Mouse (Mus musculus): ENCODE results near the gene Trak2.
"Not testable (repeated sequence)": the region's sequence is repeated elsewhere in the genome, so short reads cannot be mapped to it uniquely, and the experiment has no call there.

Trak2 gene

DNA sequence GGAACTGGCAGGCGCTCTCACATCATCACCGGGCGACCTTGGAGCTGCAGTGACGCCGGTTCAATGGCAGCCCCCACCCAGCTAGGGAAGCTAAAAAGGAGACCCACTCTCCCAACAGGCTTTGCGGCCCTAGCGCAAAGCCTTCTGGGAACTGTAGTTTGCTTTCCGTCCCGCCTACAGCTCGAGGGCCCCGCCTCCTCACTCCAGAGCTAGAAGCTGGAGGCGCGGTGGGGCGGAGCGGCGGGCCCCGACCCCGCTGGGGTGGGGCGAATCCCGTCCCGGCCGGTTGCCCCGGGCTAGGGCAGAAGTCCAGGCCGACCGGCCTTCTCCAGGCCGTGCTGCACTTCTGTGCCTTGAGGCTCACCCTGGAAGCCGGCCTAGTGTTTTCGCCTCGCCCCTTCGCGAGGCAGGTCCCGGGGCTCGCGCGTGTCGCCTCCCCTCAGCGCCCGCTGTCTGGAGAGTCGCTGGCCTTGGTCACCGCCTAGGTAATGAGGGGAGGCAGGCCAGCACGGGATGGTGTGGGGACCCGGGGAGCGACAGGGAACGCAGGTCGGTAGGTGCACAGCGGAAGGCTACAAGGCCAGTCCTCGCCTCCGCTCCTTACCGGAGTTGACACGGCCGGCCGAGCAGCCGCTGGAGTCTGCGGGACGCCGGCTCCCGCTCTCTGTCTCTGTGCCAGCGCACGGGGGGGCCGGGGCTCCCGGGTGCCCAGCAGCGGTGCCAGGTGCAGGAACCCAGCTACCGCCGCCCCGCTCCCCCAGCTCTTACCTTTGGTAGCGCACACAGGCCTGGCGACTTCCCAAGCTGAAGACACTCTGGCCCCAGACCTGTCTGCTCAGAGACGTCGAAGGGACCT, at the start of gene Trak2, which contains the start of gene Stradb:
Trak2 (minus strand) TSS at position 65 of the 856 bp plus-strand sequence.
Stradb (plus strand) TSS at position 157 of the 856 bp plus-strand sequence.
- DNase-seq (ENCODE audit: low spot score), result peak; percentile 77

DNA sequence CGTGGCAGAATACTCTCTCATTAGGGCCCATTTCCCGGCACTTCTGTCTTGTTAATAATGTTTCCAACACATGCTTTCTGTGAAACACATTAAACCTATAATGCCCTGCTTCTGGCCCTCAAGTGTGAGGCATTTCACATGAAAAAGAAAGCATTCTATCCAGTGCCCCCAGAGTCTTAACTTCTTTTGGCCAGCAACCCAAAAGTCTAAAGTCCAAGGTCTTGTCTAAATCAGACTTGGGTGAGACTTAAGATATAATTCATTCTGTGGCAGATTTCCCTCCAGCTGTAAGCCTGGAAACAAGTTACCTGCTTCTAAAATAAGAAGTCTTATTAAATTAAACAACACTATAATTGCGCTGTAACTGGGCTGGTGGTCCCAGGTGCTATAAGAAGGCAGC, 48.3 kb upstream of the Trak2 start:
- DNase-seq (ENCODE audit: low spot score), result no peak

- no peak for DNase-seq (ENCODE audit: low spot score)
Measured at GRCm38 (mm10) chr1:59009250-59009649, 36.0 kb upstream of the Trak2 start.

DNA sequence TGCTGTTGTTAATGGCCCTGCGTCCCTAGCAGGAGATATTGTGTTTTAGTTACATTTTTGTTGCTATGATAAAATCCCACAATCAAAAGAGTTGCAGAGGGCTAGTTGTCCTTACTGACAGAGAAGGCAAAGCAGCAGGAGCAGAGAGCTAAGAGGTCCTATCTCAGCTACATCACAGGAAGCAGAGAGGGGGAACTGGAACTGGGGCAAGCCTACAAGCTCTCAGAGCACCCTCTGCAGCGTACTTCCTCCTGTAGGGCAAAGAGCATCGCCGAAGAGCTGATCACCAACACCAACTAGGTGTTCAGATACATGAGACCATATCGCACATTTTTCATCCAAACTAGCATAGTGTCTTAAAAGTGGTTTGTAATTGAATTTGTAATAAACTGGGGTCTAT, 22.1 kb upstream of the Trak2 start:
- no peak for DNase-seq (ENCODE audit: low spot score)

DNA sequence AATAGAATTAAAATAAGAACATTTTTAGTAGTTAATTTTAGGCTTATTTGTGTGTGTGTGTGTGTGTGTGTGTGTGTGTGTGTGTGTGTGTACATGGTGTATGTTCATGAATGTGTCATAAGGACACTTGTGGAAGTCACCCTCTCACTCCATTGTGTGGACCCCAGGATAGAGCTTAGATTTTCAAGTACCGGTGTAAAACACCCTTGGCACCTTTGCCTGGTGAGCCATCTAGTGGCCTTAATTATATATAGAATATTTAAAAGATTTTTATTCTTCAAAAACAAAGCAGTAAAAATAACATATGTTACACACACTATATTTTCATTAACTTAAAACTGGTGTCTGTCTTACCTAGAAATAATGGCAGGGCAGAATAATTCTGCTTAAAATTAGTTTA, 20.5 kb upstream of the Trak2 start:
- no peak for DNase-seq (ENCODE audit: low spot score)

- no peak for DNase-seq (ENCODE audit: low spot score)
Measured at GRCm38 (mm10) chr1:58993144-58993543, 19.9 kb upstream of the Trak2 start.

GRCm38 (mm10) chr1:58984586-58984985, 11.4 kb upstream of the Trak2 start:
- DNase-seq (ENCODE audit: low spot score), result no peak

DNA sequence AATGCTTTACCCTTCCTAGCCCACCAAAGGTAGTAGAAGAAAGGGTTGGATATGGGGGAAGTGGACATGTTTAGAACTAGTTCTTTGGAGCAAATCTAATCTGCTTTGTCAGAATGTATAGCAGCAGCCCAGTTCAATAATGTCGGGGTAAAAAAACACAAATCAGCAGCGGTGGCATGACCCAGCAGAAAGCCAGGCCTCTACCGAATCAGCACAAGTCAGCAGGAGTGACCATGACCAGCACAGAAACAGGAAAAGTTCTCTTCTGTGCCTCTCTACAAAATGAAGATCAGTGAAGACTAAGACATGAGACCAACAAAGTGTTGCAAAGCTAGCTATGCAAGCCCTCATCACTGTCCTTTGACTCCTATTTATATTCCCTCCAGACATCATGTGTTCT, 9.0 kb upstream of the Trak2 start:
- DNase-seq (ENCODE audit: low spot score), result no peak

GRCm38 (mm10) chr1:58972851-58973365, 322 bp downstream of the Trak2 start:
- DNase-seq (ENCODE audit: low spot score), result no peak

DNA sequence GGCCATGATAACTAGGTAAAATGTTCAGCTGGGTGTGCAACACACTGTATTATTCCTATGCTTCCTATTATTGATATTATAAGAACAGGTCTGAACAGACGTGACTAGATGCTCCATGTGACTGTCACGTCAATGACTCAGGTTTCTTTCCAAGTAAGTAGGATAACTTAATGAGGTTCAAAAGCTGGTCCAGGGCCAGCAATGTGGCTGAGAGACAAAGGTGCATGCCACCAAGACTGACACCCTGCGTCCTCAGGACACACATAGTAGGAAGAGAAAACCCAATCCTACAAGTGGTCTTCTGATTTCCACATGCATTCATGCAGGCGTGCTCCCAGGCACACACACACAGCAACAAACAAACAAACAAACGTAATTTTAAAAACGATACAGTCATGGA, 2.1 kb downstream of the Trak2 start:
- DNase-seq (ENCODE audit: low spot score), result no peak

GRCm38 (mm10) chr1:58970054-58970453, 3.2 kb downstream of the Trak2 start:
- no peak for DNase-seq (ENCODE audit: low spot score)

DNA sequence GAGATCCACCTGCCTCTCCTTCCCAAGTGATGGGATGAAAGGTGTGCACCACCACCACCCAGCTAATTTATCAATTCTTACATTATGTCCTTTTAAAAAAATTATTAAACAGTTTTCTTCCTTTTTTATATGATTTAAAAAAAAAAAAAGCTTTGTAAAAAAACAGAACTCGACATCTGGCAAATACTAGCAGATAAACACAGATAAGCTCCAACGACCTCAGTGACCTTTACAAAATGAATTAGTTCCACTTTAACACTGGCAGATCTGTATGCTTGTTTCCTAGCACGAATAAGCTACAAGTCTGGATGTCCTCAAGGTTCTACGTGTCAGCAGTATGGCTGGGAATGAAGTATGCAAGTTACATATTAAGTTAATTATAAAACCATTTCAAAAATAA, 5.7 kb downstream of the Trak2 start:
- DNase-seq (ENCODE audit: low spot score), result no peak

GRCm38 (mm10) chr1:58962865-58963264, 10.4 kb downstream of the Trak2 start:
- no peak for DNase-seq (ENCODE audit: low spot score)

GRCm38 (mm10) chr1:58962418-58962817, 10.8 kb downstream of the Trak2 start:
- DNase-seq (ENCODE audit: low spot score), result no peak

DNA sequence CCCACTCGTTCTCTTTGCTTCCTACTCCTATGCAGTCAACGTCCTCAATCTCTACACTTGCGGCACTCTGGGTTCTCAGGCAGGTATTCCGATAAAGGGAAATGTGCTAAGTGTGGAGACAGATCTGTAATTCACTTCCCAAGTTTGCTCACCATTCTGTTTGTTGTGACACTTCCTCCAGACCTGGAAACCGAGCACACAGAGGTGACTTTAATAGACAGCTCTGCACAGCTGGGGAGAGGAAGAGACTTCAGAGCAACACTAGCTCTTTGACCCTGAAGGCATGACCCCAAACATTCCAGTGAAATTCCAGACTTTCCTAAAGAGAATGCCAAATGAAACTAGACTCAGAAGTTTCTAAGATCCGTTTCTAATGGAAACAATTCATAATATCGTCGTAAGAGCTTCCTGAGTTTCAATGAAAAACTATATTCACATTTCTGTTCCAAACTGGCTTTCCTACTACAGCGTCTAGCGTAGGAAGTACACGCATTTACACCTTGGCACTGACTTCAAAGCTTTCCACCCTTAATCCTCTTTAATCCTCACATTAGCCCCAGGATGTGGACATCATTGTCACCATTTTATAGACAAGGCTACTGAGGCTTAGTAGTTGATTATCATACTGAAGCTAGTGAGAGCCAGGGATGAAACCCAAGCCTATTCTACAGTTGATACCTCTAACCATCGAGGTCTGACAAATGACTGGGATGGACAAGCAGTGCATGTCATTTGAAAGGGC, 11.9 kb downstream of the Trak2 start:
- DNase-seq (ENCODE audit: low spot score), result no peak

- no peak for DNase-seq (ENCODE audit: low spot score)
Measured at GRCm38 (mm10) chr1:58959682-58960081, 13.5 kb downstream of the Trak2 start.

GRCm38 (mm10) chr1:58958789-58959526, 14.3 kb downstream of the Trak2 start:
- DNase-seq (ENCODE audit: low spot score), result not testable (repeated sequence)

- DNase-seq (ENCODE audit: low spot score), result no peak
Measured at GRCm38 (mm10) chr1:58957931-58958330, 15.3 kb downstream of the Trak2 start.

- no peak for DNase-seq (ENCODE audit: low spot score)
Measured at GRCm38 (mm10) chr1:58956229-58956628, 17.0 kb downstream of the Trak2 start.

DNA sequence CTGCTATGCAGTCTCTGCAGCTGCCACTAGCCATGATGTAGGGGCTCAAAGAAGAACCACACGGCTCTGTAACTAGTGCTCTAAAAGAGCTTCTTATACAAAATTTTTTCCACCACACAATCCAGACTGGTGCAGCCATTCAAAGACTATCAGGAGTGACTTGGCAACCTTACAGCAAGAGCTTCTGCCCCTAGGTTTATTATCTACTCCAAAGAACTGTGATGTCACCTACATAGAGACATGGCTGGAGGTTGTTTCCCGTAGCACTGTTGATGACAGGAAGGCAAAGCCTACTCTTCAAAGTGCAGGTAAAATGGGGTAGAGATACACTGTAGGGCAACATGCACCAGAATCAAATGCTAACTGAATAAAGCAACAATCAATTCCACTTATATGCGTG, 17.5 kb downstream of the Trak2 start:
- DNase-seq (ENCODE audit: low spot score), result no peak

DNA sequence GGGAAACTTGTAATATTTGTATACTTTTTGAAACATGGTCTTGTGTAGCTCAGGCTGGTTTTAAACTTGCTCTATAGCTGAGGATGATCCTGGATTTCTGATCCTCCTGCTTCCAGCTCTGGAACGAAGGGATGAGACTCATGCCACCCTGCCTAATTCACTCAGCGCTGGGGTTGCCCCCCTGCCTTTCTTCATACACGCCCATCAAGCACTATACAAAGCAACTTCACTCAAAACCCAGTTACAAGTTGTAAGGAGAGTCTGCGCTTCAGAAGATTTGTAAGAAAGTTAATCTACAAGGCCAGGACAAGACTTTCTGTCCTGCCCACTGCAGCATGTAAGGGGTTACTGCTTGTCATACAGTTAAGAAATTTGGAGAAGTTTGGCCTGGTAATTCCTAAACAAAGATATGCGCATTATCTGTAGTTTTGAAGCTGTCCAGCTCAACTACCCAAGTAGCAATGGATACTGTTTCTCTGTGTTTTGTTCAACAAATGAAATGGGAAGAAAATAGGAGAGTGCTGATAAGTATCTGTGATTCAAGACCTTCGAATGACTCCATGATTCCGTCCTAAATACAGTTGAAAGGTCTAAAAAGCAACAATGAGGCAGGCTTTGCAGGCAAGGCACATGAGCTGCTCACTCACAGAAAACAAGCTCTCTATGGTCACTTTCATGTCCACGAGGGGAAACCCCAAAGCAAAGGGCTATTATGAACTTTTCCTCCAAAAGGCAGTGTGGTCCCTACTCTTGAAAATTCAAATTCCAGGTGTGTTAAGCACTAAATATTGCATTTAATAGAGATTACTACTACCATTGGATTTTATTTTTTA, 18.4 kb downstream of the Trak2 start:
- DNase-seq (ENCODE audit: low spot score), result no peak

All from ovary, postnatal 10 days (tissue).